Mouse (Mus musculus) erythroid progenitor cell, adult 5-6 weeks (primary cell): ENCODE measurements around the gene Lig1. TPM values are rescaled to one million over a fixed set of nuclear protein-coding genes. Genes with fewer than 3 reads are reported as not detected.

Experiments
- ATAC-seq: replicated peaks from 2 replicates; pipeline ENCODE4 v1.8.0; 2016; ENCODE audit warnings: moderate number of reproducible peaks, mild to moderate bottlenecking, moderate TSS enrichment, inconsistent platforms; ENCODE audit not compliant: poor library complexity, low FRiP score, severe bottlenecking
- total RNA-seq, 2 experiments: library from RNA; stranded (forward) in 1 of 2; stranded (reverse) in 1 of 2; fragments of 150-400 nt in 1 of 2; fragments of 186-747, 209-891 nt in 1 of 2; gene quantifications; 2 replicates each; pipeline versions ENCODE4 v1.2.3 to v1.2.4; 2015 to 2017; ENCODE audit warnings: low replicate concordance in 2 of 2

Gene Lig1
- total RNA-seq (2015; ENCODE audit: low replicate concordance) (174 and 196 TPM in 2 replicates), total RNA-seq (2017; ENCODE audit: low replicate concordance) (133 and 162 TPM in 2 replicates)

DNA sequence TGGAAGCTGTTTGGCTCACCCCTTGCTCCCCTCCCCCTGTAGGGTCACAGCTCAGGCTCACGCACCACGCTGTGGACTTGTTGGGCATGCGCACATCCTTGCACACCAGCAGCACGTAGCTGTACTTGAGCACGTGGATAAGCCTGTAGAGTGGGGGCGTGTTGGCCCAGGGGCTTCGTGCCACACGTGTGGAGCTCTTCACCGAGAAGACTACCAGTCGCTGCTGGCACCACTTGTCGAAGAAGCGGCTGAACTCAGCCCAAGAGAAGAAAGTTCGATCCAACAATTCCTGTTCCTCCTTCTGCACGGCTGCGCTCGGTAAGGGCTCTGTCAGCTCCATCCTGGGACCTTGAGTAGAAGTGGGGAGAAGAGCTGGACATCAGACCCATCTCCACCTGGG is at the start of gene Lig1:
Gene Lig1 (plus strand): TSS at position 203 of the 400 bp plus-strand sequence.
- no peak for ATAC-seq

DNA sequence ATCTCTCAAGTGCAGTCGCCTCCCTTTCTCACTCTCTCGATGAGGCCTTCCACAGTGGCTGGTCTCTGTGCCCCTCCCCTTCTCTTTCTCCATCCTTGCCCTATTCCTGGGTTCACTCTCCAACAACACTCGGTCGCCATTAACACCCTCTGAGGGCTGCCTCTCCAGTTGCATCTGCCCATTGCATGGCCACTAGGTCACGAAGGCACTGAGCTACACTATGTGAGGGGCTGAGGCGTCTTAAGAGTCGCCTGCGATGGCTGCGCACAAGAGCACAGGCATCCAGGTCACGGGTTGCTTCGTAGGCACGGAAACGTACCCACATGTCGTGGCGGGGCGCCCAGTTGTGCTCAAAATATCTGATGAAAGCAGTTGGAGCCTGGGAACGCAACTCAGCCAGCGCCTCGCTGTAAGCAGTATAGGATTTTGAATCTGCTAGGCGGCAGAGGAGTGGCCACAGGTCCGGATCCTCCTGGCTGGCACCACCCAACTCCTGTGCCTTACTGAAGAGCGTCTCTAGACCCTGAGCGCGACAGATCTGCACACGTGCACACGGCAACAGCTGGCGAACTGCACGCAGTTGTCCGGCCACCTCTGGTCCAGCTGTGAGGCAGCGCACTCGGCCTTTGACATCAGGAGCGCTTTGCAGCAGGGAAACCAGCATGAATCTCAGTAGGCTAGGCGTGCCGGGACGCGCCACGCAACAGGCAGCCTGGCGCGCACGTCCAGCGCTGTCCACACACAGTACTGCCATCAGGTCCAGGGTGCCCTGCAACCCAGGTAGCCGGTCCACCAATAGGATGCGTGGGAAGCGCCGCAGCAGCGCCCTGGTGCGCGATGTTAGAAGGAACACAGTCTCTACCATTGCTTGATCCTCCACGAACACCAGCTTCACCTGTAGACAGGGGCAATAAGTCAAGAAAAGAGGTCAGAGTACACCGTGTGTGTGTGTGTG is 16.1 kb upstream of the Lig1 start:
- ATAC-seq, result no peak

DNA sequence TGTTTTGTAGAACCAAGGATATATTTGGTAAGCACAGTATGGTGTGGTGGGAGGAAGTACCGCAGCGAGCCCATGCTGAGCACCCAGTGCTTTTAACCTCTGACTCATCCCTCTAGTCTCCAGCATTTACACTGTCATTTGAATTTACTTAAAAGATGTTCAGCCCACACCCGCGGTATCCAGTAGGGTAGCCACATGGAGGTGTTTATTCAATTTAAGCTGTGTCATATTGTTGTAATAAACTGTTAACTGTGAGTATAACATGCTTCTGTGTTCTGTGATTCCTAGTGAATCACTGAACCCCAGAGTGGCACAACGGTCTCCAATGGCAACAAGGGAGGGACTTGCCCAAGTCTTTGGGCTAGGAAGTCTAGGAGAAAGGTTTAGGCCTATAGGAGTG is 13.2 kb upstream of the Lig1 start:
- ATAC-seq, result no peak

DNA sequence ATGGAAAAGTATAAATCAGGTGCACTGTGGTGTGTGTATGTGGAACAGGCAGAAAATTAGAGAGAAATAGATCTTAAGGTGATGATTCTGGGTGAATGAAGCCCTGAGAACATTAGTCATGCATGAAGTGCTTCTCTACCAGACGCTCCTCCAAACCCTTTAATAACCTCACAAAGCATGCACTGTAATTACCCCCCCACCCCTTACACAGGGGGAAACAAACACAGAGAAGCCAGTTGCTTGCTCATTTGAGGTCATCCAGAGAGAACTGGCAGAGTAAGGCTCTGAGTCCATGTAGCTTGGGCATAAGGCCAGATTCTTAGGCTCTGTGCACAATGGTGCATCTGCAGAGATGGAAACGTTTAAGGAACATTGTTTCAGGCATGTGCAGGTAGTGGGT is 12.7 kb upstream of the Lig1 start:
- no peak for ATAC-seq

DNA sequence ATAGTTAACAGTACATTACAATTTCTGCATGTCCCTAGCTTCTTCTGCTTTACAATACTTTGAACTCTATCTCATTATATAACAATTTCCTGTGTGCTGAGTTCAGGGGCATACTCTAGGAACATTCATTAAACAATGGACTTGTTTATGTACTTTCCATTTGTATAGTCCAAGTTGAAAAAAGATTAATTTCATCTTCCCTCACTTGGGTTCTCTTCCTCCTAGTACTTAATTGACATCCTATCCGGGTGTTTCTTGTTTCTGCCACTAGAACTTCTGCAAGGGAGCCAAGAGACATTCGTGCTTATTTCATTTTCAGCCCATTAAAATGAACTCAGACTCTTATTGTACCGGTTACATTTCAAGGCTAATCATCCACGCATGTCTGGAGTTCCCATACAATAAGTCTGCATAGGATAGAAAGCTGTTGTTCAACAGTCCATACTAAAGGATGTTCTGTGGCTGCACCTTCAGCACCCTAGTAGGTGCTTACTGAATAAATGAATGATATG is 8.3 kb upstream of the Lig1 start:
- ATAC-seq, result no peak

DNA sequence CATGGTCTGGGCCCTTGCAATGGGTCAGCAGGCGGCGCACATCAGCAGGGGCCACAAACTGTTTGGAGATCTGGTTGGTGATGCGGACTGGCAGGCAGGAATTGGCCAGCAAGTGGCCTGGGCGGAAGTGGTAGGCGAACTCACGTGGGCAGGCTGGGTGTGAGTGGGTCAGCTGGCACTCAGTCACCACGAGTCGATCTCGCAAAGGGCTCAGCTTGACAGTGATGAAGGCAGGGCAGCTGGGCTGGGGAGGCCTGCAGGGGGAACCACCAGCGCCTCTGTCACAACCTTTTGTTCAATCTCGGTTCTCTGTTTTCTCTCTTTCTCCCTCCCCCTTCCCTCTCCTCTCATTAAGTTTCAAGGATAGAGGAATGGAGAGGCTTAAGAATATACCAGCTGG is 7.7 kb upstream of the Lig1 start:
- ATAC-seq, result no peak

DNA sequence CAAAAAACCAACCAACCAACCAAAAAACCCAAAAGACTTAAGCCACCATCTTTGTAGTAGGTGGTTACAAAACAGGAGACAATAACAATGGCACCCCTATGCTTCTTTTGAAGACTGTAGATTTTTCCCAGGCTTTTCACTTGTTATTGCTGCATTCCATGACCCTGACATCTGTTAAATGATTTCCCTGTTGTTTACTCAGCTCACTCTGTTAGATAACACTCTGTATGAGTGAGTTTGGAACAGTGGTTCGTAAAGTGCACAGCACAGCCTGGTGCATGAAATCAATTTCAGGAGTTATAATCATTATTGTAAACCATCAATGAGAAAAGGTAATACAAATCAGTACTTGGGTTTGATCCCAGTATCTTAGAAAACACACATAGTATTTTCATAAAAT is 5.4 kb upstream of the Lig1 start:
- no peak for ATAC-seq

DNA sequence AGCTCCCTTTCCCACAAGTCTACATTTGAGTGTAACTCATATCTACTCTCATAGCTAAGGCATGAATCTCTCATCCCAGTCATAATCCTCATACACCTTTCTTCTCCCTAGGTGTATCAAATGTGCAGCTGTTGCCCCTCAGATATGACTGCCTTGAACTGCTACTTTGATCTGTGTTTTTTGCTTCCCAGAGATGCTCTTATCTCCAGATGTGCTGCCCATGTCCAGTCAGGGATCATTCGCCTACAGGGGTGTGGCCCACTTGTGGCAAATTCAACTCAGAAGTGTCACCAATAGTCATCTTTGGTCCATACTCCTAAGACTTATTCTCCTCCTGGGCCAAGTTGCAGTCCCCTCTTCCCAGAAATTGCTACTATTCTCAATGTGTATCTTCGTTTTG is 750 bp downstream of the Lig1 start:
- ATAC-seq, result peak; percentile 49

DNA sequence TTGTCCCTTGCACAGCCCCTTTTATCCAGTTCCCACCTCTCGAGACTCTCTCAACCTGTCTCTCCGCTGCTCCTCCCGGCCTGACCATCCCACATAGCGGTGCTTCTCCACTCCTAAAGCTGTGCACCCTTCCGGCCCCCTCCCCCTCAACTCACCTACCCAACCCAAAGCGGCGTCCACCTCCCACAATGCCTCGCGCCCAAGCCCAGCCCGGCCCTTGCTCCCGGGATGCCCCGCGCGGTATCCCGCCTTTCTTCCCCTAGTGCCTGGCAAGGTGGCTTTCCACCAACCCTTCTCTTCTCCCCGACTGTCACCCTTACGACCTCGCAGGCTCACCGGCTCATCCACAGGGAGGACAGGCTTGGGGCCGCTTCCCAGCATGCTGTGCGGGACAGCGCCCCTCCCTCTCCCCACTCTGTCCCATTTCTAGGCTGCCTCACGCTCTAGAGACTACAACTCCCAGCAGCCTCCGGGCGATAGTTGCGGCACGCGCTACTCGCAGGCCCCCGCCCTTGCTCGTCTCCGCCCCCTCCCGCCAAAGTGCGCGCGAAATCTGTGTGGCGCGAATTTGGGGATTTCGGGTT is 1.3 kb downstream of the Lig1 start, which contains the start of gene Zswim9:
Gene Zswim9 (minus strand): TSS at position 414 of the 584 bp plus-strand sequence.
- peak; percentile 93 for ATAC-seq

DNA sequence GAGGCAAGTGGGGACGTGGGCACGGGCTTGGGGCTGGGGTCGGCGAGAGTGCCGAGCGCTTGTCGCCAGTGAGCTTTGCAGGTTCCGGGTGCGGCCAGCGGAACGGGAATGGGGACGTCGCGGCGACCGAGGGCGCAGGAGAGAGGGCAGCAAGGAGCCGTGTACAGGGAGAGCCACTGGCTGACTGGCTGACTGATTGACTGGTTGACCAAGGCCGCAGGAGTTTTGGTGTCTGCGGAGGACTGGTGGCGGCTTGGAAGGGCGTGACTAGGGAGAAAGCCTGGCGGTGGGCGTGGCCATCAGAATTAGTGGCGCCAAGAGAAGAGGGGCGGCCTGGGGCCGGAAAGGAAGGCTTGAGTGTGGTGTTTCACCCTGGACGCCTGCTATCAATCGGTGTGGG is 1.9 kb downstream of the Lig1 start:
- peak; percentile 65 for ATAC-seq

DNA sequence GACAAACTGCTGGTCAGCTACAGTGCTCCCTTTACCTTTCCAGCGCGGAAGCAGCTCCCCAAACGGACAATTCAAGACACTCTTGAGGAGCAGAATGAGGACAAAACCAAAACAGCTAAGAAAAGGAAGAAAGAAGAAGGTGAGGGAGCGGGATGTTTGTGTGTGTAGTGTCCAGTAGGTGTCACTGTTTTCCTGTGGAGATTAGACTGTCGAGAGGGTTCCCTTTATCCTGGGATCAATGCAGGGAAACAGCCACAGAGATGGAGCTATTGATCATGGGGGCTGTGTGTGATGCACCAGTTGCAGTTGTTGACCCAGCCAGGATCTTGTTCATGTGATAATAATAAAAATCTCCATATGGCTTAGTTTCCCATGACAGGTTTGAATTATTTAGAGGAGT is 11.5 kb downstream of the Lig1 start:
- ATAC-seq, result 0 out of 2 replicates have a peak, but pooled peaks have one; percentile 40

DNA sequence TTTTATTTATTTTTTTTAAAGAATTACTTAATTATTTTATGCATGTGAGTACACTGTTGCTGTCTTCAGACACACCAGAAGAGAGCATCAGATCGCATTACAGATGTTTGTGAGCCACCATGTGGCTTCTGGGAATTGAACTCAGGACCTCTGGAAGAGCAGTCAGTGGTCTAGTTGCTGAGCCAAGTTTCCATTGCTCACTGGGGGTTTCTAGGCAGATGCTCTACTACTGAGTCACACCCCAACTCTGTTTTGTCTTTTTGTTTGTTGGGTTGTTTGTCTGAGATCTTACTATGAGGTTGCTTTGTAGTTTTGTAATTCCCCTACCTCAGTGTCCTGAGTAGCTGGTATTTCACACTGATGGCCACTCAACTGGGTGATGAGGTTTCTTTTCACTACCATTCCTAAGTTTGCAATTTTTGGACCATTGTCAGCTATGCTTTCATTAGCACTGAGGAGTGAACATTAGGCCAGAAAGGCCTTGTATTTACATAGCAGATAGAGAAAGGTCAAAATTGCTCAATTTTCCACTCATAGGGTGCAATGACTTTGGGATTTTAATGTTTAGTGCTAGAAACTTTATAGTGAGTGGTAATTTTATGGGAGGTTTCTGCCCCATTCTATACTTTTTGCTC is 13.1 kb downstream of the Lig1 start:
- ATAC-seq, result no peak

DNA sequence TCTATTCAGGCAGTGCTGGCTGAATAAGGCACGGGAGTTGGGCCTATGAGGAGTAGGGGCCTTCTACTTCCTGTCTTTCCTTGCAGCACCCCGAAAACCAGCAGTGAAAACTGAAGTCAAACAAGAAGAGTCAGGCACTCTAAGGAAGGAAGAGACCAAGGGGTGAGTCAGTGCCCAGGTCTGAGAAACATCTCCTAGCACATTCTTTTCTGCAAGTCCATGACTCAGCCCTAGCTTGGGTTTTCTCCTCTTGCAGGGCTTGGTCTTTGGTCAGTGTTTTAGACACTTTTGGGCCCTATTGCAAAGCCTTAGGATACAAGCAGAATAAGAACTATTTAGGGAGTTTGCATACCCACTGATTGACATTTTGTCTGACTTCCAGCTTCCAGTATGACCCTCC is 14.3 kb downstream of the Lig1 start:
- no peak for ATAC-seq

DNA sequence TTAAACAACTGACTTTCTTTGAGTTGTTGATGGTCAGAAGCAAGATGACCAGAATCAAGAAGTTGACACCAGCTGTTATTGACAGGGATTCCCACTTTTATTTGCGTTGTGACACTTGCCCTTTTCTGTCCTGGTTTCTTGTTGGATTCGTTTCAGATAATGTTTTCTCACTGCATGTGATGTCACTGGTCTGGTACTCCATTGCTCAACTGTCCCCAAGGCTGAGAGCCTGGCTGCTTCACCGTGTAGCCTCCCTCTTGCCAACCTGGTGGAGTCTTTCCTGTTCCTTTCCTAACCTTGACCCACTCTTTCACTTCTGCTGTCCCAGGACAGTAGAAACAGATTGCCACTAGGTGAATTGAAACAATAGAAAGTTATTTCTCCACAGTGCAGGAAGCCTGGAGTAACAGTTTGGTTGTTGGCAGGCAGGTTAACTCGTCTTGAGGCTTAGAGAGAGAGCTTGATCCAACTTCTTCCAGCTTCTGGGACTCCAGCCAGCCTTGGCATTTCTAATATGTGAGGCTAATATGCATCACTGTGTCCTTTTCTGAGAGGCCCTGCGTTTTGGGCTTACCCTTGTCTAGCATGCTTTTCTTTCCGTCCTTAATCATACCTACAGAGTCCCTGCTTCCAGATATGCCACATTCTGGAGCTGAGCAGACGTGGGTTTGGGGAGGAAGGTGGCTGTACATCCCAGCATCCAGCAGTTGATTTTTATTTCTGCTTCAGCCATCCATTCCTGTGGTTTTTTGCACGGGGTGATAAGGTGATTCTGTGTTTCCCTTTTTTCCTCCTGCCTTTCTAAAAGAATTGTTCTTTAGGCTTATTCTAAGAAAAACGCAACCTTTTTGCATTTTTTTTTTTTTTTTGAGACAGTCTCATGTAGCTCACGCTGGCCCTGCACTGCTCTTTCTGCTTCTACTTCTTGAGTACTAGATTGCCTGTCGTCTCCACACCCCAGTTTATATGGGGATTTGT is 17.1 kb downstream of the Lig1 start:
- ATAC-seq, result no peak

DNA sequence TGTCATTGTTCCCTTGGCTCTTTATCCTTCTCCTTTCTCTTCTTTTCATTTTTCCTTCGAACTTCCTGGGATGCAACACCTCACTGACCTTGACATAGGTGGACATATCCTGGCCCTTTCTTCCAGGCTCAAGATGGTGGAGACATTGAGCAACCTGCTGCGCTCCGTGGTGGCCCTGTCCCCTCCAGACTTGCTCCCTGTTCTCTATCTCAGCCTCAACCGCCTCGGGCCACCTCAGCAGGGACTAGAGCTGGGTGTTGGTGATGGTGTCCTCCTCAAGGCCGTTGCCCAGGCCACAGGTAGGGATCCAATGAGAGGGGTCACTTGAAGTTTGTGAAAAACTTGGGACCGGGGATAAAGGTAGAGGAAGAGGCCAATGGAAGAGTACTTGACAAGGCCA is 18.2 kb downstream of the Lig1 start:
- ATAC-seq, result no peak

DNA sequence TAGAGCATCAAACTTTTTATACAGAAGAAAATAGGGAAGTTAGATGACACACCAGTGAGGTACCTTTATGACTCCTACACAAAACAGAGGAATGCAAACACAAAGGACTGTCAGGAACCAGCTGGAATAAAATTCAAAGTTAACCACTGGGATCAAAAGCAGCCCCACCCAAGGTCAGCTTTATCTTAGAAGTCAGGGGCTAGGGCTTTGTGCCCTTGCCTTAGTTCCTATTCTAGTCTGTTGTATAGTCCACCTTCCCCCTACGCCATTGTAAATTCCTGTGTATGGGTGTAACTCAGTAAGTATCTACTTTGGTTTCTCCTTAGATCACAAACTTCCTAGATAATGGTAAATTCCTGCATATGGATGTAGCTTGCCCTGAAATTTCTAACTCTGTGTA is 20.6 kb downstream of the Lig1 start:
- ATAC-seq, result no peak

DNA sequence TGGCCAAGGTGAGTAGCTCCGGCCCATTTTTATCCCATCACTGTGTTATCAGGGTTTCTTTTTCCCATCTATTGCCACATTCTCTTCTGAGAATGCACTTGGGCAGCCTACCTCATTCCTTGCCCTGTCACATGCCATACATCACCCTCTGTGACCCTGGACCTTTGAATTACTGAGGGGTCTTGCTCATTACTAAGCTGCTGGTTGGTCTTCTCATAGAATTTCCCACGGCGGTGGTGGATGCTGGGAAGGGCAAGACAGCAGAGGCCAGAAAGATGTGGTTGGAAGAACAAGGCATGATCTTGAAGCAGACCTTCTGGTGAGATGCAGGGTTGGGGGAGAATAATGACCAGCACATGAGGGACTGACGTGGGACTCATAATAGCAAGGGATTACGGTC is 21.7 kb downstream of the Lig1 start:
- no peak for ATAC-seq

DNA sequence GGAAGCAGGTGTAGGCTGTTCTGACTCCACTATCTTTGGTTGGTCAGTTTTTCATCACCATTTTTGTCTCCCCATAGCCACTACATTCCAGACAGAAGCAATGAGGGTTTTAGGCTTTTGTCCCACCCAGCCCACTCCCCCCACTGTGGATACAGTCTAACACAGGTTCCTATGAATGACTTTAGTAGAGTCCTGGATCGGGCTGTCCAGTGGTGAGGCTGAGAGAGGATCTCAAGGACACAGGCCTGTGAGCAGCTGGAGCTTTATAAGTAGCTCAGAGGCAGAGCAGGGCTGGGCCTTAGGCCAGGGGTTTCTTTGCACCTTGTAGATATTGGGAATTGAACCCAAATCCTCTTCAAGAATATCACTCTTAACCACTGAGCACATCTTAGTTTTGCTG is 24.6 kb downstream of the Lig1 start:
- ATAC-seq, result no peak

DNA sequence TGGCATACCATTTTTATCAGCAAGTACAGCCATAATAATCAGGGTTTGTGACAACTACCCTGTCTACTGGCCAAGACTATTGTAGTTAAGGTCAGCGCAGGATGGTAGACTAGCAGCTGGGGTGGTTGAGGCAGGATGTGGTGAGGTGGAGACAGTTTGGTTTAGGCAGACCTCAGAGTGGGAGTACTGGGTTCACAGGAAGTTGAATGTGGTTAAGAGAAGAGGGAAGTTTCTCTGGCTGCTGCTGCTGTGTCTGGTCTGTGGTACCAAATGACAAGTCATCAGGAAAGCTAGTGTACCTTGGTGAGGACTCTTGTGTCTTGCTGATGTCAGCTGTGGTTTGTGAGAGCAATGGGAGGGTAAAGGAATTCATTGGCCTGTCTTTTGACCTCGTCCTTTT is 25.7 kb downstream of the Lig1 start:
- ATAC-seq, result no peak
